In genomic region chr10:94260544-94260943, GRCm38 (mm10) we compare ENCODE assay signal across 23 mouse cellular contexts. TPM values are rescaled to one million over a fixed set of nuclear protein-coding genes. Genes with fewer than 3 reads are reported as not detected.
"Had no signal": no experiment of that assay in that cellular context is flagged by ENCODE, and none has a peak within 500 bp of the region (broad histone marks: within the 10 kb centered on the region; RNA-seq: fewer than 3 reads in every experiment).

No protein-coding gene starts in this region.

- H3K27me3 ChIP-seq: liver, embryonic 15.5 days; lung, embryonic 15.5 days; midbrain, embryonic 13.5 days; midbrain, embryonic 15.5 days; neural tube, embryonic 12.5 days; stomach, embryonic 15.5 days had no signal

- ATAC-seq: lung, postnatal 0 days; midbrain, embryonic 13.5 days; midbrain, embryonic 15.5 days had no signal

- H3K36me3 ChIP-seq: liver, embryonic 15.5 days; lung, embryonic 15.5 days; midbrain, embryonic 13.5 days; midbrain, embryonic 15.5 days; neural tube, embryonic 12.5 days; stomach, embryonic 15.5 days had no signal

- H3K4me2 ChIP-seq: liver, embryonic 15.5 days; lung, embryonic 15.5 days; midbrain, embryonic 11.5 days; midbrain, embryonic 13.5 days; midbrain, embryonic 15.5 days; neural tube, embryonic 12.5 days; stomach, embryonic 15.5 days had no signal

- H3K27ac ChIP-seq: liver, embryonic 15.5 days; lung, embryonic 15.5 days; macrophage; midbrain, embryonic 13.5 days; midbrain, embryonic 15.5 days; neural tube, embryonic 12.5 days; stomach, embryonic 15.5 days; stomach, postnatal 0 days had no signal

- H3K9me3 ChIP-seq: liver, embryonic 15.5 days; lung, embryonic 15.5 days; midbrain, embryonic 13.5 days; midbrain, embryonic 15.5 days; neural tube, embryonic 12.5 days; stomach, embryonic 15.5 days had no signal

- DNase-seq: lung, adult 2 months; lung, postnatal 14 days; lung, postnatal 36 days; right cerebral cortex, postnatal 14 days; thymus, adult 2 months; thymus, postnatal 25 days; thymus, postnatal 4 days had no signal

- H3K4me3 ChIP-seq: liver, embryonic 15.5 days; lung, embryonic 15.5 days; midbrain, embryonic 13.5 days; midbrain, embryonic 15.5 days; neural tube, embryonic 12.5 days; stomach, embryonic 15.5 days had no signal

- H3K4me1 ChIP-seq: lung, embryonic 15.5 days; midbrain, embryonic 13.5 days; midbrain, embryonic 15.5 days; neural tube, embryonic 12.5 days; stomach, embryonic 15.5 days had no signal

- H3K9ac ChIP-seq: liver, embryonic 15.5 days; lung, embryonic 15.5 days; midbrain, embryonic 13.5 days; midbrain, embryonic 15.5 days; neural tube, embryonic 12.5 days; stomach, embryonic 15.5 days had no signal

RNA-seq across cellular contexts. Expression of gene Gm4792, which starts 38.0 kb away (rescaled TPM):
- total RNA-seq: megakaryocyte, adult 5-6 weeks; midbrain, postnatal 0 days; monocyte, adult 5-6 weeks; neutrophil, adult 5-6 weeks had no signal
- polyA plus RNA-seq: liver, embryonic 15.5 days; lung, adult 2 months; lung, embryonic 15.5 days; lung, postnatal 0 days; macrophage; midbrain, embryonic 11.5 days; midbrain, embryonic 15.5 days; spleen, adult 2 months; stomach, embryonic 15.5 days; testis, adult 2 months; thymus, adult 2 months had no signal
